Mouse (Mus musculus) 3134 (cell line): Measurements from ENCODE around the gene Fezf2.

Source experiments
- DNase-seq: peaks from one replicate; pipeline ENCODE4 v3.0.0-alpha.2; 2011; ENCODE audit warnings: low spot score; ENCODE audit not compliant: insufficient read length; ENCODE audit errors: extremely low read depth

The Fezf2 gene

GRCm38 (mm10) chr14:12343451-12343941 lies 4.5 kb downstream of the Fezf2 start:
- no peak for DNase-seq

GRCm38 (mm10) chr14:12342458-12343131 lies 5.4 kb downstream of the Fezf2 start:
- DNase-seq, result no peak

GRCm38 (mm10) chr14:12341789-12342457 lies 6.1 kb downstream of the Fezf2 start:
- no peak for DNase-seq

GRCm38 (mm10) chr14:12341075-12341788 lies 6.8 kb downstream of the Fezf2 start:
- DNase-seq, result no peak

GRCm38 (mm10) chr14:12340238-12341074 lies 7.5 kb downstream of the Fezf2 start:
- no peak for DNase-seq

- DNase-seq, result no peak
Measured at GRCm38 (mm10) chr14:12338811-12339565, 9.0 kb downstream of the Fezf2 start.

- no peak for DNase-seq
Measured at GRCm38 (mm10) chr14:12337998-12338809, 9.8 kb downstream of the Fezf2 start.

- DNase-seq, result no peak
Measured at GRCm38 (mm10) chr14:12337421-12337997, 10.5 kb downstream of the Fezf2 start.

- no peak for DNase-seq
Measured at GRCm38 (mm10) chr14:12334925-12335324, 13.1 kb downstream of the Fezf2 start.

- DNase-seq, result no peak
Measured at GRCm38 (mm10) chr14:12333622-12334021, 14.4 kb downstream of the Fezf2 start.

GRCm38 (mm10) chr14:12303106-12303505 lies 44.9 kb downstream of the Fezf2 start:
- no peak for DNase-seq

GRCm38 (mm10) chr14:12300677-12301076 lies 47.3 kb downstream of the Fezf2 start:
- DNase-seq, result no peak

- no peak for DNase-seq
Measured at GRCm38 (mm10) chr14:12300275-12300674, 47.7 kb downstream of the Fezf2 start.

- no peak for DNase-seq
Measured at GRCm38 (mm10) chr14:12299654-12300053, 48.3 kb downstream of the Fezf2 start.

- DNase-seq, result no peak
Measured at GRCm38 (mm10) chr14:12299171-12299570, 48.8 kb downstream of the Fezf2 start.

GRCm38 (mm10) chr14:12296391-12296790 lies 51.6 kb downstream of the Fezf2 start:
- DNase-seq, result no peak
